Mouse (Mus musculus) kidney, adult 2 months (tissue): ENCODE measurements around the gene Spns3.

Experiments
- CTCF ChIP-seq: fragments of 200-500 bp; conservative IDR thresholded peaks from 2 replicates; pipeline ENCODE4 v1.5.1; 2011; ENCODE audit warnings: low read depth, mild to moderate bottlenecking, control low read depth, low read length, moderate library complexity, mixed read lengths; ENCODE audit not compliant: insufficient read depth, insufficient read length
- POLR2A ChIP-seq: fragments of 200-500 bp; IDR thresholded peaks from one replicate; pipeline ENCODE4 v1.6.1; 2011; ENCODE audit warnings: low read depth, low read length, control low read depth

- TF ChIP-seq CTCF, result no peak
- TF ChIP-seq POLR2A, result no peak
These were observed 1.3 kb upstream of the Spns3 start for GRCm38 (mm10) chr11:72551531-72552105.
